10 mouse cellular contexts compared by ENCODE assay signal in the genomic region with DNA sequence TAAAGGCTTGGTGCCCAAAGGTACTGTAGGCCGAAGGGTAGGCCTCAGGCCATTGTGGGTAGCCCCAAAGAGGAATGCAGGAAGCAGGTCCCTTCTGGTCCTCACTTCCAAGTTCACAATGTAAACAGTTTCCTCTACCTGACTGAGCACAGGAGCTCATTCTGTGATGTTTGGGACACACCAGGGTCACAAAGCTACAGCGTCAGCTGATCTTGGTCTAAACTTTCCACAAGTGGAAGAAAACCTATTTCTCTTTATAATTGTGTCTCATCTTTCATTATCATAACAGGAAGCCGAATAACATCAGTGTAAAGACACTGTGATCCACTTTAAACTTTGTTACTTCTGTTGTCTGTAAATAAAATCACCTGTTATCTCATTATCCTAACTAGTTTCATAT.
"Had no signal": no experiment of that assay in that cellular context is flagged by ENCODE, and none has a peak within 500 bp of the region (broad histone marks: within the 10 kb centered on the region; RNA-seq: fewer than 3 reads in every experiment).

No protein-coding gene starts in this region.

- H3K27ac ChIP-seq: limb, embryonic 13.5 days; liver, embryonic 13.5 days had no signal

- H3K9me3 ChIP-seq: limb, embryonic 13.5 days; liver, embryonic 13.5 days had no signal

- H3K4me2 ChIP-seq: limb, embryonic 13.5 days; liver, embryonic 13.5 days; midbrain, embryonic 11.5 days had no signal

- H3K4me3 ChIP-seq: limb, embryonic 13.5 days; liver, embryonic 13.5 days had no signal

- H3K27me3 ChIP-seq: limb, embryonic 13.5 days; liver, embryonic 13.5 days had no signal

- H3K36me3 ChIP-seq: liver, embryonic 13.5 days had no signal

- H3K4me1 ChIP-seq: limb, embryonic 13.5 days; liver, embryonic 13.5 days had no signal

- H3K9ac ChIP-seq: limb, embryonic 13.5 days; liver, embryonic 13.5 days had no signal

- DNase-seq: kidney, adult 18-20 months; left cerebral cortex, postnatal 4 days; liver, embryonic 13.5 days; lung, adult 2 months; lung, postnatal 14 days; lung, postnatal 4 days; midbrain, embryonic 14.5 days; thymus, adult 18-20 months had no signal
